Mouse (Mus musculus): ENCODE measurements around the gene Oser1.
"Not testable (repeated sequence)": the region's sequence is repeated elsewhere in the genome, so short reads cannot be mapped to it uniquely, and the experiment has no call there.

- not testable (repeated sequence) for TF ChIP-seq CTCF (IDR thresholded peaks at IDR 0.05); EP300 (IDR thresholded peaks at IDR 0.05; ENCODE audit: insufficient read depth, low read depth, low read length)
These were observed 36.8 kb upstream of the Oser1 start for GRCm38 (mm10) chr2:163461307-163461706.

All from heart, adult 2 months (tissue).